Mouse (Mus musculus) T-helper 1 cell (primary cell): Measurements from ENCODE around the gene Fgf18.

ENCODE experiments used
- in situ Hi-C: fragments of 300-600 bp; cut with MboI, MseI; formaldehyde crosslinking; loops from one replicate; pipeline ENCODE4 v1.15.1; 2025; ENCODE audit warnings: high pct_unique_total_duplicates

Gene Fgf18

GRCm38 (mm10) chr11:33119556-33119955 lies 27.6 kb downstream of the Fgf18 start:
- in situ Hi-C loops: no loop called here

- in situ Hi-C loops: no loop called here
These were observed 28.1 kb downstream of the Fgf18 start for GRCm38 (mm10) chr11:33119116-33119515.

- in situ Hi-C loops: no loop called here
These were observed 28.7 kb downstream of the Fgf18 start for GRCm38 (mm10) chr11:33118480-33118879.

GRCm38 (mm10) chr11:33115796-33116195 lies 31.4 kb downstream of the Fgf18 start:
- in situ Hi-C loops: no loop called here

- in situ Hi-C loops: no loop called here
These were observed 34.8 kb downstream of the Fgf18 start for GRCm38 (mm10) chr11:33112407-33112806.

GRCm38 (mm10) chr11:33110111-33110510 lies 37.1 kb downstream of the Fgf18 start:
- in situ Hi-C loops: no loop called here

- in situ Hi-C loops: no loop called here
These were observed 39.7 kb downstream of the Fgf18 start for GRCm38 (mm10) chr11:33107540-33107939.

- in situ Hi-C loops: no loop called here
These were observed 42.3 kb downstream of the Fgf18 start for GRCm38 (mm10) chr11:33104911-33105316.

- in situ Hi-C loops: no loop called here
These were observed 43.8 kb downstream of the Fgf18 start for GRCm38 (mm10) chr11:33103291-33103943.

GRCm38 (mm10) chr11:33100027-33100507 lies 47.1 kb downstream of the Fgf18 start:
- in situ Hi-C loops: no loop called here

- in situ Hi-C loops: no loop called here
These were observed 47.8 kb downstream of the Fgf18 start for GRCm38 (mm10) chr11:33099425-33099824.

GRCm38 (mm10) chr11:33098446-33098845 lies 48.8 kb downstream of the Fgf18 start:
- in situ Hi-C loops: no loop called here

- in situ Hi-C loops: no loop called here
These were observed 49.3 kb downstream of the Fgf18 start for GRCm38 (mm10) chr11:33097855-33098254.

- in situ Hi-C loops: no loop called here
These were observed 57.3 kb downstream of the Fgf18 start for GRCm38 (mm10) chr11:33089856-33090255.

GRCm38 (mm10) chr11:33088181-33088580 lies 59.0 kb downstream of the Fgf18 start:
- in situ Hi-C loops: no loop called here

- in situ Hi-C loops: no loop called here
These were observed 61.2 kb downstream of the Fgf18 start for GRCm38 (mm10) chr11:33086046-33086445.

- in situ Hi-C loops: no loop called here
These were observed 61.7 kb downstream of the Fgf18 start for GRCm38 (mm10) chr11:33085514-33085913.

- in situ Hi-C loops: no loop called here
These were observed 62.1 kb downstream of the Fgf18 start for GRCm38 (mm10) chr11:33085054-33085453.

- in situ Hi-C loops: no loop called here
These were observed 63.2 kb downstream of the Fgf18 start for GRCm38 (mm10) chr11:33084041-33084440.

GRCm38 (mm10) chr11:33081175-33081574 lies 66.0 kb downstream of the Fgf18 start:
- in situ Hi-C loops: no loop called here

- in situ Hi-C loops: no loop called here
These were observed 67.0 kb downstream of the Fgf18 start for GRCm38 (mm10) chr11:33080046-33080808.

GRCm38 (mm10) chr11:33079424-33079823 lies 67.8 kb downstream of the Fgf18 start:
- in situ Hi-C loops: no loop called here

- in situ Hi-C loops: no loop called here
These were observed 69.2 kb downstream of the Fgf18 start for GRCm38 (mm10) chr11:33078036-33078435.
